Mouse (Mus musculus): Measurements from ENCODE around the gene Pde4c. TPM values are rescaled to one million over a fixed set of nuclear protein-coding genes. Genes with fewer than 3 reads are reported as not detected.
A peak's percentile ranks its signal among the peaks of the same experiment; 100 is the strongest.

The Pde4c gene
- total and polyA plus RNA-seq, 3 experiments = 0.65 to 3.0 TPM; not detected in 1

DNA sequence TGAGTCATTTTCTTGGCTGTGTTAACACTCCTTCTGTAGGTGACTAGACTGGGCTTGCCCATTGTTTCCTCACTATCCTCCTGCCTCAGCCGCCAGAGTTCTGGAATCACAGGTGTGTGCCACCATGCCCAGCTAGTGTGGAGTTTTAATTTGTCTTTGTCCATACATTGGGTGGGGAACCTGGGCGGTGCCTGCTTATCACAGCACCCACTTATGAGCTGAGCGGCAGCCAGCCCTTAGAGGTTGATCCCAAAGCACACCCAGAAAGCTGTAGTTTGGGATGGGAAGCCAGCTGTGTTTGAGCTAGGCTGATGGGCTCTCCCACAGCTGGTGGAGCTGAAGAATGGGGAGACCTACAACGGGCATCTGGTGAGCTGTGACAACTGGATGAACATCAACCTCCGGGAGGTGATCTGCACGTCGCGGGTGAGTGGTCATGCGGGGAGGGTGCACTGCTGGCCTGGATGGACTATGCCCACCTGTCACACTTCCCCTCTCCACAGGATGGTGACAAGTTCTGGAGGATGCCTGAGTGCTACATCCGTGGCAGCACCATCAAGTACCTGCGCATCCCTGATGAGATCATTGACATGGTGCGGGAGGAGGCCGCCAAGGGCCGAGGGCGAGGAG is 46.0 kb upstream of the Pde4c start:
- peaks cover 22% of the 10 kb centered on the region for H3K79me2 ChIP-seq (ENCODE audit: control insufficient read depth, insufficient read depth, low read length, poor library complexity)
- no peaks in the 10 kb centered on the region for H3K27me3 ChIP-seq (ENCODE audit: control insufficient read depth in 1 of 2, insufficient read depth in 2 of 2, low read length in 2 of 2)
- H3K4me3 ChIP-seq (ENCODE audit: control insufficient read depth in 1 of 2, insufficient read depth in 1 of 2, low read depth in 2 of 2, low read length in 2 of 2) = no peak overlapping the region
- TF ChIP-seq TCF12 (IDR thresholded peaks at IDR 0.05; ENCODE audit: low read depth, low read length) (no peak), MAX (IDR thresholded peaks at IDR 0.05; ENCODE audit: low read length) (no peak), NELFE (IDR thresholded peaks at IDR 0.05; ENCODE audit: low read depth, low read length) (no peak), EP300 (IDR thresholded peaks at IDR 0.05; ENCODE audit: low read depth in 1 of 2, low read length in 2 of 2) (no peak), USF1 (IDR thresholded peaks at IDR 0.05; ENCODE audit: low read depth, low read length) (no peak), NRF1 (IDR thresholded peaks at IDR 0.05; ENCODE audit: insufficient read depth, low read depth, low read length, poor library complexity, severe bottlenecking) (no peak), KAT2A (conservative IDR thresholded peaks at IDR 0.05; ENCODE audit: low read depth, low read length) (no peak), TAL1 (IDR thresholded peaks at IDR 0.05; ENCODE audit: low read length) (no peak), RAD21 (IDR thresholded peaks at IDR 0.05; ENCODE audit: low read depth, low read length) (no peak), MYC (IDR thresholded peaks at IDR 0.05; ENCODE audit: low read depth, low read length) (no peak), GATA1 (IDR thresholded peaks at IDR 0.05; ENCODE audit: low read depth, low read length) (no peak), E2F4 (IDR thresholded peaks at IDR 0.05; ENCODE audit: borderline replicate concordance, low read depth, low read length) (no peak), MYB (IDR thresholded peaks at IDR 0.05; ENCODE audit: low read depth, low read length) (no peak), CHD1 (IDR thresholded peaks at IDR 0.05; ENCODE audit: low read depth, low read length) (no peak), CHD2 (IDR thresholded peaks at IDR 0.05; ENCODE audit: low read length) (no peak), ZKSCAN1 (IDR thresholded peaks at IDR 0.05; ENCODE audit: low read depth, low read length) (no peak), POLR2A (IDR thresholded peaks at IDR 0.05; ENCODE audit: control insufficient read depth in 1 of 2, insufficient read depth in 1 of 2, low read depth in 1 of 2, low read length in 2 of 2, poor library complexity in 1 of 2) (no peak)
- peaks cover 0 to 17% of the 10 kb centered on the region in 2 experiments; a peak in 2 of 4 replicates for H3K36me3 ChIP-seq (ENCODE audit: control insufficient read depth in 1 of 2, insufficient read depth in 2 of 2, low read length in 2 of 2)
- peaks cover 5 to 18% of the 10 kb centered on the region in 2 experiments; a peak in 3 of 4 replicates for H3K4me1 ChIP-seq (ENCODE audit: control insufficient read depth in 1 of 2, insufficient read depth in 2 of 2, low read length in 2 of 2)
- H3K27ac ChIP-seq (ENCODE audit: control insufficient read depth, low read depth, low read length) = no peak overlapping the region
- no peaks in the 10 kb centered on the region for H3K9me3 ChIP-seq (replicated peaks; ENCODE audit: insufficient read depth, low read length)
- DNase-seq (ENCODE audit: low read depth, low spot score) = no peak
- H3K9ac ChIP-seq (ENCODE audit: control insufficient read depth, low read depth, low read length, poor library complexity, severe bottlenecking) = no peak overlapping the region

DNA sequence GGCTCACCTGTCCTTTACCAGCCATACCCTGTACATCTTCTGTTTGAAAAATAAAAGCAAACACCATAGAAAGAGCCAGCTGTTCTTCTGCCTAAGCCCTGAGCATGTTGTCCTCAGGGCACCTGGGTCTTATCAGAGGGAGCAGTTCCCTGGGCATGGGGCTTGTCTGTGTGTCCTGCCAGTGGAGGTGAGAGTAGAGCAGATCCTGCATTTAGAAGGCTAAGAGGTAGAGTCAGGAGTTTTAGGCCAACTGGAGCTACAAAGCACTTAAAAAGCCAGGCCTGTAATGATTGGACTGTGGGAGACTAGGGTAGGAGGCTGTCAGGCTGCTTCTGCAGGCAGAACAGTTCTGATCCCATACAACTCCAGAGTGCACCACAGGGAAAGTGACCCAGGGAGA is 44.8 kb upstream of the Pde4c start:
- H3K9me3 ChIP-seq (replicated peaks; ENCODE audit: insufficient read depth, low read length) = no peaks in the 10 kb centered on the region
- H3K36me3 ChIP-seq (ENCODE audit: control insufficient read depth in 1 of 2, insufficient read depth in 2 of 2, low read length in 2 of 2) = peaks cover 0 to 17% of the 10 kb centered on the region in 2 experiments; a peak in 2 of 4 replicates
- H3K9ac ChIP-seq (ENCODE audit: control insufficient read depth, low read depth, low read length, poor library complexity, severe bottlenecking) = no peak overlapping the region
- no peaks in the 10 kb centered on the region for H3K27me3 ChIP-seq (ENCODE audit: control insufficient read depth in 1 of 2, insufficient read depth in 2 of 2, low read length in 2 of 2)
- TF ChIP-seq TBP (IDR thresholded peaks at IDR 0.05; ENCODE audit: low read depth, low read length) (no peak), GABPA (IDR thresholded peaks at IDR 0.05; ENCODE audit: low read depth, low read length) (no peak), CHD1 (IDR thresholded peaks at IDR 0.05; ENCODE audit: low read depth, low read length) (no peak), RAD21 (IDR thresholded peaks at IDR 0.05; ENCODE audit: low read depth, low read length) (no peak), POLR2A (IDR thresholded peaks at IDR 0.05; ENCODE audit: control insufficient read depth in 1 of 2, insufficient read depth in 1 of 2, low read depth in 1 of 2, low read length in 2 of 2, poor library complexity in 1 of 2) (peak in 1 of 2 experiments; percentile 14; a peak in 1 of 4 replicates), SMC3 (IDR thresholded peaks at IDR 0.05; ENCODE audit: low read depth, low read length) (no peak), KAT2A (conservative IDR thresholded peaks at IDR 0.05; ENCODE audit: low read depth, low read length) (no peak), UBTF (IDR thresholded peaks at IDR 0.05; ENCODE audit: borderline replicate concordance, insufficient read depth, low read depth, low read length) (no peak)
- H3K27ac ChIP-seq (ENCODE audit: control insufficient read depth, low read depth, low read length) = no peak overlapping the region
- no peak for DNase-seq (ENCODE audit: low read depth, low spot score)
- peaks cover 21% of the 10 kb centered on the region for H3K79me2 ChIP-seq (ENCODE audit: control insufficient read depth, insufficient read depth, low read length, poor library complexity)
- H3K4me3 ChIP-seq (ENCODE audit: control insufficient read depth in 1 of 2, insufficient read depth in 1 of 2, low read depth in 2 of 2, low read length in 2 of 2) = no peak overlapping the region
- peaks cover 5 to 18% of the 10 kb centered on the region in 2 experiments; a peak in 3 of 4 replicates for H3K4me1 ChIP-seq (ENCODE audit: control insufficient read depth in 1 of 2, insufficient read depth in 2 of 2, low read length in 2 of 2)
